Mouse (Mus musculus) E14TG2a.4 (cell line): ENCODE data around the gene Mki67.

Experiments used
- CTCF ChIP-seq: conservative IDR thresholded peaks from 2 replicates; pipeline ENCODE4 v1.5.1; 2014; ENCODE audit warnings: low read length
- NANOG ChIP-seq: IDR thresholded peaks from 2 replicates; pipeline ENCODE4 v1.6.1; 2014; ENCODE audit warnings: borderline replicate concordance, low read length, mixed read lengths
- POU5F1 ChIP-seq: IDR thresholded peaks from 2 replicates; pipeline ENCODE4 v1.6.1; 2014; ENCODE audit warnings: low read length, borderline replicate concordance

- TF ChIP-seq CTCF (no peak), NANOG (no peak), POU5F1 (no peak)
Observed at GRCm38 (mm10) chr7:135712534-135712933, 3.6 kb downstream of the Mki67 start.
